Mouse (Mus musculus) heart, postnatal 0 days (tissue): ENCODE results near the gene Itm2b.

Experiments
- CTCF ChIP-seq: IDR thresholded peaks from 2 replicates; pipeline ENCODE4 v1.5.1; 2016; ENCODE audit warnings: antibody characterized with exemption, control low read depth, low read depth
- EP300 ChIP-seq: IDR thresholded peaks from 2 replicates; pipeline ENCODE4 v1.6.1; 2016; ENCODE audit warnings: antibody characterized with exemption, low read depth

GRCm38 (mm10) chr14:73391457-73391856 lies 6.4 kb upstream of the Itm2b start:
- TF ChIP-seq CTCF (no peak), EP300 (no peak)
